In the genomic region with DNA sequence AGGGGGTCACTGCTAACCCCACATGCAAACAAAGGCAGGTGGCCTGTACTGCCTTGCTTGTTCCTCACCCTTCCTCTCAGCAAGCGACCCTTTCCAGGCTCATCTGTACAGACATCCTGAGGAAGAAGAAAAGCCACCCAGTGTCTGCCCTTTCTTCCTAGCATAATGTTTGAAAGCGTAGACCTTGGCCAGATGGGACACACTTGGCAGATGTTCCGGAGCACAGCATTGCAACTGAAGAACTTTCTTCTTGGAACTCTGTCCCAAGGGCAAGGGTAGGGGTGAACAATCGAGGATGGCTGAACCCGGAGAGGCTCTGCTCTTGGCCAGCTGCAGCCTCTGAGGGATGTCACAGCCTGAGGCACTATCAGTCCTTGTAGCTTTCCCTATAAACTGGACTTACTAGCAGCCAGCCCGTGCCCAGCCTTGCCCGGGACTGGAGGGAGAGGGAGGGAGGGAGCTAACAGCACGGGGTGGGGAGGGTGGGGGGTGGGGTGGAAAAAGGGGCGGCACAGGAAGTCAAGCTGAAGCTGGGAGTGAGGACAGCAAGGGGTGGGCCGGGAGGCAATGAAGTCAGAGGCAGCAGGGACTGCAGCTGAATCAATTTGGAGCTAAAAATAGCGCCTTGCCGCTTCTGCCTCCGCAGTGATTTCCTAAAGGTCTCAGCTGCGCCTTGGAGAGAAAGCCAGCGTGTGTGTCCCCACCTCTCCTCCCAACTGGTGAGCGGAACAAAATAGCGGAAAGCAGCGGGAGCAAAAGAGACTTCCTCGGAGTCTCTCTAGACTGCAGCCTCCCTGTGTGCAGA, we compare ENCODE assay signal across 8 mouse cellular contexts.
DNase-seq lines count a peak whose midpoint lies in the region; ATAC-seq lines count a peak whose summit lies in the region.

No protein-coding gene starts in this region.

- H3K4me2 ChIP-seq in intestine, embryonic 14.5 days (ENCODE audit: low read length), result peak overlapping the region; percentile 67

- DNase-seq in adrenal gland, adult 2 months, result peak; percentile 82
- peak; percentile 78 for DNase-seq in embryo, embryonic 11 days
- peak; percentile 76 for DNase-seq in gastrocnemius, postnatal 25 days
- DNase-seq in intestine, embryonic 14.5 days (ENCODE audit: low spot score), result peak; percentile 74
- peak; percentile 40 to 76 for DNase-seq in left cerebral cortex, adult 8-10 months (ENCODE audit: low spot score in 2 of 2)
- DNase-seq in lung, postnatal 36 days, result peak; percentile 62
- DNase-seq in right cerebral cortex, postnatal 25 days, result peak; percentile 67
- no peak for DNase-seq in spleen, adult 12 weeks (ENCODE audit: low spot score)

- H3K27ac ChIP-seq in intestine, embryonic 14.5 days (ENCODE audit: low read depth), result peak overlapping the region; percentile 82

- no peaks in the 10 kb centered on the region for H3K36me3 ChIP-seq in intestine, embryonic 14.5 days (ENCODE audit: control insufficient read depth, insufficient read depth, low read length)

- no peaks in the 10 kb centered on the region for H3K27me3 ChIP-seq in intestine, embryonic 14.5 days (replicated peaks; ENCODE audit: control insufficient read depth, insufficient read depth, low read length)

- peaks cover 16% of the 10 kb centered on the region for H3K4me1 ChIP-seq in intestine, embryonic 14.5 days (replicated peaks; ENCODE audit: control insufficient read depth, insufficient read depth, low read length)

- H3K9me3 ChIP-seq in intestine, embryonic 14.5 days (ENCODE audit: control insufficient read depth, low read length), result no peaks in the 10 kb centered on the region

- peak overlapping the region; percentile 51 for H3K9ac ChIP-seq in intestine, embryonic 14.5 days (ENCODE audit: low read length)

- H3K4me3 ChIP-seq in intestine, embryonic 14.5 days (ENCODE audit: low read depth, low read length), result peak overlapping the region; percentile 38

- peak; percentile 97 for ATAC-seq in intestine, embryonic 14.5 days (replicated peaks; ENCODE audit: low FRiP score, low TSS enrichment, low read depth)

- 10% methylated on average over 17 of the region's 19 CpGs for WGBS in intestine, embryonic 14.5 days
